Comparison of ENCODE assay signal across 8 mouse cellular contexts in the genomic region with DNA sequence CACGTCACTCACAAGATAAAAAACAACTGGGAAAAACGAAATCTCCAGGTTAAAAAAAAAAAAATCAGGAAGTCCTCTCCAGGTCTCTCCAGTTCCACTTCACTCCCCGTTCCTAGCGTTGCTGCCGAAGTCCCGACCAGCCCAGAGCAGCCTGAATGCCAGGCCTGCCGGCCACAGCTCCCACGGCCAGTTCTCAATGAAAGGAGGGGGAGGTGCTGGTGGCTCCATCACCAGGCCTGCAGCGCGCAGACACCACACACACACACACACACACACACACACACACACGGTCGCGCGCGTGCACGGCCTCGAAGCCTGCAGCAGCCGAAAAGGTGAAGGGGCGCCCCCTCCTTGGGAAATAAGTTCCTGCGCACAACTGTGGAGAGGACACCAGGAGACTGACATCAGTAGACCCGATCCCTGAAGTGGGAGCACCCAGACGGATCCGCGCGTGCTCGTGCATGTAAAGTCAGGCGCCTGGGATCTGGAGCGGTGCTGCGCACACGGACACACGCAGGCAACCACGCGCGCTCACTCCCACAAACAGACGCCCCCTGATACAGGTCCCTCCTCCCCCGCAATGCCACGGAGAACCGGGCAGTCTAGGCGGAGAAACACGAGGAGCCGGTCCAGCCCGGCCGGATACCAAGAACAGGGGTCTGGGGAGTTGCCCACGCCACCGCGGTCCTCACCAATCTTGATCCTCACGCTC. TPM values are rescaled to one million over a fixed set of nuclear protein-coding genes. Genes with fewer than 3 reads are reported as not detected.
DNase-seq lines count a peak whose midpoint lies in the region; ATAC-seq and TF ChIP-seq lines count a peak whose summit lies in the region.

No protein-coding gene starts in this region.

- H3K79me2 ChIP-seq in CH12.LX (replicated peaks; ENCODE audit: control insufficient read depth, extremely low read depth, insufficient read depth, poor library complexity, severe bottlenecking), result peaks cover 15% of the 10 kb centered on the region

- peak; percentile 22 for TF ChIP-seq RAD21 in CH12.LX (IDR thresholded peaks at IDR 0.05; ENCODE audit: low read depth, low read length)

- H3K4me2 ChIP-seq in CH12.LX (ENCODE audit: insufficient read depth, low read depth, poor library complexity, severe bottlenecking), result peak overlapping the region; percentile 86
- peak overlapping the region; percentile 60 for H3K4me2 ChIP-seq in neural tube, embryonic 14.5 days (ENCODE audit: low read depth, low read length)

- DNase-seq in CH12.LX (ENCODE audit: extremely low read depth), result peak; percentile 49
- peak; percentile 73 for DNase-seq in forebrain, embryonic 10.5 days (ENCODE audit: extremely low spot score, low spot score)
- peak; percentile 66 to 70 for DNase-seq in heart, postnatal 14 days
- peak; percentile 70 to 80 for DNase-seq in layer of hippocampus, adult 18-20 months (ENCODE audit: low spot score in 2 of 2)
- DNase-seq in lung, adult 2 months, result peak; percentile 53
- peak; percentile 77 for DNase-seq in testis, postnatal 10 days (ENCODE audit: low spot score)

- dilution Hi-C loops in CH12.LX (cut with MboI; ENCODE audit: extremely low pct_ligation_motif_present, extremely low pct_unique_long_range_greater_than_20kb, low sequenced_read_pairs), result no loop called here

- under 1% methylated on average over 47 of the region's 47 CpGs for WGBS in forebrain, embryonic 10.5 days
- under 1% methylated on average over 47 of the region's 47 CpGs for WGBS in lung, adult 2 months
- under 1% methylated on average over 42 of the region's 47 CpGs for WGBS in neural tube, embryonic 14.5 days

- H3K9ac ChIP-seq in CH12.LX (ENCODE audit: insufficient read depth, low read depth), result peak overlapping the region; percentile 55
- H3K9ac ChIP-seq in neural tube, embryonic 14.5 days (replicated peaks; ENCODE audit: low read depth, low read length), result peak overlapping the region; percentile 80

- no peak for TF ChIP-seq POLR2A in CH12.LX (IDR thresholded peaks at IDR 0.05; ENCODE audit: low read depth, low read length)
- 0 out of 2 replicates have a peak, but pooled peaks have one; percentile 5 for TF ChIP-seq POLR2A in lung, adult 2 months (IDR thresholded peaks at IDR 0.05; ENCODE audit: borderline replicate concordance, extremely low read depth, low read depth, low read length)

- peak; percentile 78 for ATAC-seq in neural tube, embryonic 14.5 days (ENCODE audit: low read depth)

- intact Hi-C loops in heart, postnatal 14 days (cut with DNase I), result loop anchor here (5.0 kb wide), 4 partner anchors 35 to 125 kb away; no protein-coding TSS in a partner anchor

- peak overlapping the region; percentile 71 to 91 (median 83) for H3K4me3 ChIP-seq in CH12.LX (replicated peaks in 1 of 3; ENCODE audit: low read depth in 2 of 3, low read length in 2 of 3, poor library complexity in 1 of 3)
- peak overlapping the region; percentile 95 for H3K4me3 ChIP-seq in brown adipose tissue, adult 24 weeks (ENCODE audit: insufficient read depth, low read depth, low read length)
- H3K4me3 ChIP-seq in forebrain, embryonic 10.5 days, result peak overlapping the region; percentile 83
- H3K4me3 ChIP-seq in lung, adult 2 months (replicated peaks; ENCODE audit: extremely low read depth, low read depth, low read length), result peak overlapping the region; percentile 79
- H3K4me3 ChIP-seq in neural tube, embryonic 14.5 days (ENCODE audit: low read depth, low read length), result peak overlapping the region; percentile 84

- no peaks in the 10 kb centered on the region for H3K36me3 ChIP-seq in CH12.LX (replicated peaks in 1 of 2; ENCODE audit: control insufficient read depth in 1 of 2, insufficient read depth in 1 of 2, low read length in 1 of 2)
- no peaks in the 10 kb centered on the region for H3K36me3 ChIP-seq in forebrain, embryonic 10.5 days (replicated peaks)
- no peaks in the 10 kb centered on the region for H3K36me3 ChIP-seq in neural tube, embryonic 14.5 days (ENCODE audit: control insufficient read depth, insufficient read depth, low read length)

- H3K4me1 ChIP-seq in CH12.LX (ENCODE audit: control insufficient read depth in 1 of 2, insufficient read depth in 2 of 2), result peaks cover 9 to 57% of the 10 kb centered on the region in 2 experiments; a peak in 3 of 4 replicates
- H3K4me1 ChIP-seq in brown adipose tissue, adult 24 weeks (ENCODE audit: control insufficient read depth, insufficient read depth, insufficient read length, low read length), result peaks cover 22% of the 10 kb centered on the region
- peaks cover 30% of the 10 kb centered on the region for H3K4me1 ChIP-seq in forebrain, embryonic 10.5 days
- peaks cover 7% of the 10 kb centered on the region for H3K4me1 ChIP-seq in lung, adult 2 months (ENCODE audit: control insufficient read depth, insufficient read depth, low read length)
- peaks cover 20% of the 10 kb centered on the region for H3K4me1 ChIP-seq in neural tube, embryonic 14.5 days (ENCODE audit: control insufficient read depth, insufficient read depth, low read length)

- no peaks in the 10 kb centered on the region for H3K9me3 ChIP-seq in CH12.LX (replicated peaks; ENCODE audit: low read length)
- no peaks in the 10 kb centered on the region for H3K9me3 ChIP-seq in forebrain, embryonic 10.5 days
- no peaks in the 10 kb centered on the region for H3K9me3 ChIP-seq in neural tube, embryonic 14.5 days (ENCODE audit: control insufficient read depth, low read length)

- in situ Hi-C loops in CH12.LX (cut with MboI; ENCODE audit: low pct_ligation_motif_present, low pct_unique_long_range_greater_than_20kb, low sequenced_read_pairs), result loop anchor here (5.0 to 10.0 kb wide), 3 partner anchors 68 to 125 kb away; no protein-coding TSS in a partner anchor

- H3K27me3 ChIP-seq in CH12.LX (replicated peaks), result peaks cover 1% of the 10 kb centered on the region
- H3K27me3 ChIP-seq in forebrain, embryonic 10.5 days (ENCODE audit: poor library complexity, severe bottlenecking), result peaks cover 40% of the 10 kb centered on the region
- peaks cover 2% of the 10 kb centered on the region; the same call in 1 of the 2 replicates for H3K27me3 ChIP-seq in neural tube, embryonic 14.5 days (ENCODE audit: control insufficient read depth, insufficient read depth, low read length)

- H3K27ac ChIP-seq in CH12.LX (ENCODE audit: insufficient read depth, low read depth), result peak overlapping the region; percentile 46; the same call in 1 of the 2 replicates
- peak overlapping the region; percentile 87 for H3K27ac ChIP-seq in brown adipose tissue, adult 24 weeks (replicated peaks; ENCODE audit: low read depth, low read length)
- peak overlapping the region; percentile 91 for H3K27ac ChIP-seq in forebrain, embryonic 10.5 days
- H3K27ac ChIP-seq in neural tube, embryonic 14.5 days (ENCODE audit: low read depth, low read length), result peak overlapping the region; percentile 93

- no peak for TF ChIP-seq EP300 in CH12.LX (IDR thresholded peaks at IDR 0.05; ENCODE audit: low read length)

- peak in 1 of 2 experiments; percentile 50; a peak in 2 of 4 replicates for TF ChIP-seq CTCF in CH12.LX (conservative IDR thresholded peaks at IDR 0.05 in 1 of 2, IDR thresholded peaks at IDR 0.05 in 1 of 2; ENCODE audit: low read depth in 2 of 2, low read length in 2 of 2)
- TF ChIP-seq CTCF in lung, adult 2 months (IDR thresholded peaks at IDR 0.05; ENCODE audit: insufficient read depth, low read length), result no peak

TF ChIP-seq in CH12.LX, 34 proteins besides CTCF, POLR2A, EP300 and RAD21 (continues in another document):
- TF ChIP-seq NRF1 (IDR thresholded peaks at IDR 0.05; ENCODE audit: low read depth, low read length), result peak; percentile 56; the same call in 1 of the 2 replicates
- TF ChIP-seq ETS1 (conservative IDR thresholded peaks at IDR 0.05; ENCODE audit: low read depth, low read length), result peak; percentile 50
- TF ChIP-seq USF1 (IDR thresholded peaks at IDR 0.05; ENCODE audit: low read depth, low read length), result no peak
- TF ChIP-seq ZKSCAN1 (IDR thresholded peaks at IDR 0.05; ENCODE audit: borderline replicate concordance, low read depth, low read length), result no peak
- peak; percentile 52; the same call in 1 of the 2 replicates for TF ChIP-seq SIN3A (IDR thresholded peaks at IDR 0.05; ENCODE audit: low read length)
- no peak for TF ChIP-seq CHD2 (IDR thresholded peaks at IDR 0.05; ENCODE audit: low read length)
- TF ChIP-seq MEF2A (IDR thresholded peaks at IDR 0.05; ENCODE audit: borderline replicate concordance, low read depth, low read length), result peak; percentile 59; the same call in 1 of the 2 replicates
- TF ChIP-seq ELF1 (IDR thresholded peaks at IDR 0.05; ENCODE audit: low read depth, low read length), result peak; percentile 23; the same call in 1 of the 2 replicates
- peak; percentile 56; the same call in 1 of the 2 replicates for TF ChIP-seq MYC (IDR thresholded peaks at IDR 0.05; ENCODE audit: low read depth, low read length)
- peak; percentile 73; the same call in 1 of the 2 replicates for TF ChIP-seq MXI1 (IDR thresholded peaks at IDR 0.05; ENCODE audit: low read depth, low read length)
- TF ChIP-seq JUND (conservative IDR thresholded peaks at IDR 0.05; ENCODE audit: low read depth, low read length), result no peak
- no peak; the same call in 1 of the 2 replicates for TF ChIP-seq NELFE (IDR thresholded peaks at IDR 0.05; ENCODE audit: low read depth, low read length)
- no peak for TF ChIP-seq MAZ (IDR thresholded peaks at IDR 0.05; ENCODE audit: low read depth, low read length)

RNA-seq across cellular contexts. Expression of a gene that starts 0.5 kb away (rescaled TPM):
- total RNA-seq in CH12.LX (2012; rRNA removed) (20.0 and 28.5 TPM in 2 replicates), CH12.LX (2014; rRNA removed) (13.6 TPM in 2 replicates)
- polyA plus RNA-seq in CH12.LX (2012; ENCODE audit: insufficient read length, low read depth), result 12.8 and 13.7 TPM in 2 replicates
- polyA plus RNA-seq in brown adipose tissue, adult 24 weeks (2012; ENCODE audit: insufficient read depth, insufficient read length, missing spikeins), result 9.7 and 13.9 TPM in 2 replicates
- 24.8 and 27.2 TPM in 2 replicates for polyA plus RNA-seq in forebrain, embryonic 10.5 days (2016; fragmentation: Nextera tagmentation; extraction: Ambion mirVana)
- 10 to 100 TPM; 22.2 to 22.6 TPM for total RNA-seq in heart, postnatal 14 days (2021)
- total RNA-seq in layer of hippocampus, adult 18-20 months (2021), result 10 to 100 TPM; 65.7 to 67.1 TPM
- polyA plus RNA-seq in lung, adult 2 months (2012; rRNA removed), result 37.1 and 43.5 TPM in 2 replicates
- 34.4 and 38.3 TPM in 2 replicates for polyA plus RNA-seq in neural tube, embryonic 14.5 days (2014; fragmentation: Nextera tagmentation; extraction: Ambion mirVana)

RNA-seq across cellular contexts. Expression of a gene that starts 28.8 kb away (rescaled TPM):
- total RNA-seq in CH12.LX (2012; rRNA removed) (not detected in 2 replicates), CH12.LX (2014; rRNA removed) (not detected in 2 replicates)
- not detected in 2 replicates for polyA plus RNA-seq in CH12.LX (2012; ENCODE audit: insufficient read length, low read depth)
- polyA plus RNA-seq in brown adipose tissue, adult 24 weeks (2012; ENCODE audit: insufficient read depth, insufficient read length, missing spikeins), result not detected in 2 replicates
- 1.4 and 2.0 TPM in 2 replicates for polyA plus RNA-seq in forebrain, embryonic 10.5 days (2016; fragmentation: Nextera tagmentation; extraction: Ambion mirVana)
- total RNA-seq in heart, postnatal 14 days (2021), result not detected
- total RNA-seq in layer of hippocampus, adult 18-20 months (2021), result 1 to 10 TPM; 1.9 to 3.4 TPM
- 1.7 and 2.5 TPM in 2 replicates for polyA plus RNA-seq in lung, adult 2 months (2012; rRNA removed)
- 0.90 and 1.2 TPM in 2 replicates for polyA plus RNA-seq in neural tube, embryonic 14.5 days (2014; fragmentation: Nextera tagmentation; extraction: Ambion mirVana)

Comparison
In these comparisons a context has a peak if more than half of its experiments do, and no peak if none do; other contexts are left out.
1. Peak in every context shown above with its lines: DNase-seq, ATAC-seq, H3K4me3 ChIP-seq and H3K27ac ChIP-seq.